Mouse (Mus musculus) heart, embryonic 11.5 days (tissue): ENCODE measurements at regions not wholly inside any gene's neighbourhood (a gene's known extent, or its start where the extent isn't known, plus 50 kb on each side); places are given as distances from the start of the nearest gene placed in this dataset.

Experiments
- ATAC-seq: fragments of 200-750 bp; cut with Nextera tagmentation; replicated peaks from 2 replicates; pipeline ENCODE4 v1.8.0; 2017; ENCODE audit warnings: moderate library complexity; ENCODE audit not compliant: insufficient number of reproducible peaks, low FRiP score, low TSS enrichment
- H3K27ac ChIP-seq: fragments of 300-500 bp; sonication (generic); 2 replicates; pipeline ENCODE4 v1.5.1; 2014; ENCODE audit warnings: mild to moderate bottlenecking, low read depth, low read length
- H3K27me3 ChIP-seq: fragments of 300-500 bp; sonication (generic); 2 replicates; pipeline ENCODE4 v1.6.1; 2014; ENCODE audit warnings: mild to moderate bottlenecking, low read length, mixed read lengths; ENCODE audit not compliant: control insufficient read depth, insufficient read depth
- H3K36me3 ChIP-seq: fragments of 300-500 bp; sonication (generic); 2 replicates; pipeline ENCODE4 v1.6.1; 2014; ENCODE audit warnings: mild to moderate bottlenecking, low read length, moderate library complexity, mixed read lengths; ENCODE audit not compliant: control insufficient read depth, insufficient read depth
- H3K4me1 ChIP-seq: fragments of 300-500 bp; sonication (generic); 2 replicates; pipeline ENCODE4 v1.6.1; 2014; ENCODE audit warnings: low read length; ENCODE audit not compliant: control insufficient read depth, insufficient read depth
- H3K4me2 ChIP-seq: fragments of 300-500 bp; sonication (generic); 2 replicates; pipeline ENCODE4 v1.6.1; 2014; ENCODE audit warnings: mild to moderate bottlenecking, moderate library complexity
- H3K4me3 ChIP-seq: fragments of 300-500 bp; sonication (generic); 2 replicates; pipeline ENCODE4 v1.5.1; 2014; ENCODE audit warnings: low read depth, low read length
- H3K9ac ChIP-seq: fragments of 300-500 bp; sonication (generic); 2 replicates; pipeline ENCODE4 v1.6.1; 2014; ENCODE audit warnings: mild to moderate bottlenecking, low read depth, low read length, moderate library complexity
- H3K9me3 ChIP-seq: fragments of 300-500 bp; sonication (generic); replicated peaks from 2 replicates; pipeline ENCODE4 v1.6.1; 2016; ENCODE audit warnings: low read length; ENCODE audit not compliant: control insufficient read depth
- WGBS: fragments of 180-500 bp; shearing (Covaris S2); extraction: QIAGEN DNeasy Blood & Tissue Kit; methylation state at CpG from one replicate; pipeline ENCODE4 v1.1.7; 2014; ENCODE audit not compliant: insufficient replicate concordance; 5-methylcytosine and 5-hydroxymethylcytosine counted together

DNA sequence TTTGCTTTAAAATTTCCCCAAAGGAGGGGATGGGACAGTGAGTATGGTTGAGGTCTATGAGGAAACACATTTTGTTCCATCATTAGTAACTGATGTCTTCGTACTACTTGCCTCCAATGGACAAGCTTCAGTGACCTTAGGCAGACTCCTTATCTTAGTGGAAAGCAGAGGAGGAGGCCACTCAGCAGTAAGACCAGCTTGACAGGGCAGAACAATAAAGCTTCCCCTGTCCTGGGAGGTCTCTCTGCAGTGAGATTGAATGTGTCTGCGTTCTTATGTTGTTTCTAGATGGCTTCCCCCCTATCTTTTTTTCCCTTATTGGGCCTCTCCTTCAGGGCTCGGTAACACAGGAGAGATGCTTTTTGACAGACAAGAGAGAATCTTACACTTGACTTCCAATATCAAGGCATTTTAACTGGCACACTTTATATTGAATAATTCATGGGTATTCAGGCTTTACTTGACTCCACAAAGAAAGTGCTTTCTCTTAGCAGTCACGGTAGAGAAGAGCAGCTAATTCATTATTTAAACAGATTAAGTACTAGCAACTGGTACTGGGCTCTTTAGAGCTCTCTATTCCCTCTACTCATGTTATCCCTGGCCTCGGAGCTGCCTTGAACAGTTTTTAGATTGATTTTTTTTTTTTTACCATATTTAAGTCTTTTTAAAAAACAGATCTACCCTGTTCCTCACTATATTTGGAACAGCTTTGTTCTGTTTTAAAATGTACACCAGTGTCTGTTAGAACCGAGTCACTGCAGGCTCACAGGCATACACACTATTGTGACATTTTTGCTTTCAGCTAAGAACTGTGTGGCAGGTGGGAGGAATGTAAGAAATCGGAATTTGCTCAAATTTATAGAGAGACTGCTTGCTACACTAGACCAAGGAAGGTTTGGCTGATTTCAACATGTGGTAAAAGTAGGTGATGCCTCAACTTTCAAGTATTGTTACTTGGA, 347.2 kb downstream of the Cetn3 start:
- Histone ChIP-seq H3K36me3 (no peaks in the 10 kb centered on the region), H3K9ac (no peak overlapping the region), H3K4me3 (no peak overlapping the region), H3K4me1 (no peaks in the 10 kb centered on the region), H3K4me2 (no peak overlapping the region), H3K27me3 (no peaks in the 10 kb centered on the region), H3K9me3 (no peaks in the 10 kb centered on the region), H3K27ac (no peak overlapping the region)
- no peak for ATAC-seq
- WGBS, result 54% methylated on average over 7 of the region's 7 CpGs
